Mouse (Mus musculus): ENCODE results near the gene Slc8b1.

GRCm38 (mm10) chr5:120534071-120534685, 23.2 kb downstream of the Slc8b1 start:
- TF ChIP-seq CHD2 (IDR thresholded peaks at IDR 0.05; ENCODE audit: low read depth, low read length) (no peak), MAFK (IDR thresholded peaks at IDR 0.05; ENCODE audit: insufficient read depth, low read depth, low read length) (no peak), HCFC1 (IDR thresholded peaks at IDR 0.05; ENCODE audit: borderline replicate concordance, insufficient read depth, low read length) (no peak)
